Mouse (Mus musculus) hindbrain, embryonic 10.5 days (tissue): Measurements from ENCODE around the gene Apon. TPM values are rescaled to one million over a fixed set of nuclear protein-coding genes. Genes with fewer than 3 reads are reported as not detected.
"Not testable (repeated sequence)": the region's sequence is repeated elsewhere in the genome, so short reads cannot be mapped to it uniquely, and the experiment has no call there.

Experiments
- DNase-seq: peaks from one replicate; pipeline ENCODE4 v3.0.0-alpha.2; 2017; ENCODE audit warnings: low spot score
- H3K27ac ChIP-seq: fragments of 300-500 bp; sonication (generic); 2 replicates; pipeline ENCODE4 v1.5.1; 2016; ENCODE audit warnings: mild to moderate bottlenecking, moderate library complexity
- H3K27me3 ChIP-seq: fragments of 300-500 bp; sonication (generic); 2 replicates; pipeline ENCODE4 v1.6.1; 2016; ENCODE audit warnings: mild to moderate bottlenecking; ENCODE audit not compliant: poor library complexity, insufficient read depth, severe bottlenecking
- H3K36me3 ChIP-seq: fragments of 300-500 bp; sonication (generic); 2 replicates; pipeline ENCODE4 v1.6.1; 2016; ENCODE audit warnings: mild to moderate bottlenecking, moderate library complexity
- H3K4me1 ChIP-seq: fragments of 300-500 bp; sonication (generic); replicated peaks from 2 replicates; pipeline ENCODE4 v1.6.1; 2016; ENCODE audit warnings: mild to moderate bottlenecking
- H3K4me3 ChIP-seq: fragments of 300-500 bp; sonication (generic); 2 replicates; pipeline ENCODE4 v1.5.1; 2016; ENCODE audit warnings: mild to moderate bottlenecking, moderate library complexity
- H3K9me3 ChIP-seq: fragments of 300-500 bp; sonication (generic); 2 replicates; pipeline ENCODE4 v1.6.1; 2016; ENCODE audit warnings: mild to moderate bottlenecking, moderate library complexity
- WGBS: fragments of 180-500 bp; shearing (Covaris S2); methylation state at CpG from one replicate; pipeline ENCODE4 v1.1.7; 2016; 5-methylcytosine and 5-hydroxymethylcytosine counted together
- polyA plus RNA-seq: library from polyadenylated mRNA; unstranded; fragments of >200 nt; fragmentation: Nextera tagmentation; extraction: Ambion mirVana; gene quantifications from 2 replicates; pipeline ENCODE4 v1.2.1, GENCODE M21; 2016

The Apon gene
- polyA plus RNA-seq, 1 experiment from 2014 or later = 0.54 TPM

- WGBS = 94% methylated on average over 18 of the region's 18 CpGs
- H3K36me3 ChIP-seq = peaks cover 80% of the 10 kb centered on the region
Measured at GRCm38 (mm10) chr10:128240131-128240530, 13.8 kb upstream of the Apon start.

GRCm38 (mm10) chr10:128243252-128243651 is 10.6 kb upstream of the Apon start:
- no peak overlapping the region for H3K4me3 ChIP-seq
- no peaks in the 10 kb centered on the region for H3K9me3 ChIP-seq
- H3K36me3 ChIP-seq = peaks cover 96% of the 10 kb centered on the region
- 96% methylated on average over 8 of the region's 8 CpGs for WGBS
- no peaks in the 10 kb centered on the region; the same call in 1 of the 2 replicates for H3K4me1 ChIP-seq
- DNase-seq = no peak
- no peak overlapping the region for H3K27ac ChIP-seq
- no peaks in the 10 kb centered on the region for H3K27me3 ChIP-seq

More at GRCm38 (mm10) chr10:128240131-128240530, 13.8 kb upstream of the Apon start:
- no peak for DNase-seq
- no peak overlapping the region for H3K4me3 ChIP-seq
- H3K4me1 ChIP-seq = 0 out of 2 replicates have a peak, but pooled peaks cover 6% of the 10 kb centered on the region
- no peaks in the 10 kb centered on the region for H3K9me3 ChIP-seq
- no peaks in the 10 kb centered on the region for H3K27me3 ChIP-seq
- no peak overlapping the region for H3K27ac ChIP-seq

GRCm38 (mm10) chr10:128244121-128244520 is 9.8 kb upstream of the Apon start:
- H3K4me1 ChIP-seq = no peaks in the 10 kb centered on the region; the same call in 1 of the 2 replicates
- 95% methylated on average over 15 of the region's 15 CpGs for WGBS
- no peaks in the 10 kb centered on the region for H3K9me3 ChIP-seq
- peaks cover 100% of the 10 kb centered on the region for H3K36me3 ChIP-seq
- no peaks in the 10 kb centered on the region for H3K27me3 ChIP-seq
- no peak for DNase-seq
- no peak overlapping the region for H3K4me3 ChIP-seq
- no peak overlapping the region for H3K27ac ChIP-seq

GRCm38 (mm10) chr10:128247020-128247732 is 6.7 kb upstream of the Apon start:
- Histone ChIP-seq H3K36me3 (peaks cover 100% of the 10 kb centered on the region), H3K27ac (peak overlapping the region; percentile 45; the same call in 1 of the 2 replicates), H3K9me3 (no peaks in the 10 kb centered on the region), H3K4me1 (no peaks in the 10 kb centered on the region; the same call in 1 of the 2 replicates), H3K27me3 (no peaks in the 10 kb centered on the region), H3K4me3 (no peak overlapping the region)
- 87% methylated on average over 17 of the region's 17 CpGs for WGBS
- DNase-seq = no peak

- Histone ChIP-seq H3K36me3 (peaks cover 91% of the 10 kb centered on the region), H3K27me3 (no peaks in the 10 kb centered on the region), H3K27ac (no peak overlapping the region), H3K9me3 (no peaks in the 10 kb centered on the region), H3K4me1 (no peaks in the 10 kb centered on the region; the same call in 1 of the 2 replicates), H3K4me3 (no peak overlapping the region)
- 93% methylated on average over 13 of the region's 13 CpGs for WGBS
- no peak for DNase-seq
Measured at GRCm38 (mm10) chr10:128250565-128250964, 3.3 kb upstream of the Apon start.

GRCm38 (mm10) chr10:128255925-128256324 is 2.0 kb downstream of the Apon start:
- Histone ChIP-seq H3K27me3 (no peaks in the 10 kb centered on the region), H3K27ac (no peak overlapping the region), H3K9me3 (no peaks in the 10 kb centered on the region), H3K4me1 (no peaks in the 10 kb centered on the region), H3K4me3 (no peak overlapping the region), H3K36me3 (peaks cover 37% of the 10 kb centered on the region)
- WGBS = 92% methylated on average over 8 of the region's 8 CpGs
- no peak for DNase-seq

GRCm38 (mm10) chr10:128256328-128256727 is 2.4 kb downstream of the Apon start:
- Histone ChIP-seq H3K4me1 (no peaks in the 10 kb centered on the region), H3K36me3 (peaks cover 33% of the 10 kb centered on the region), H3K27ac (no peak overlapping the region), H3K4me3 (no peak overlapping the region), H3K9me3 (no peaks in the 10 kb centered on the region), H3K27me3 (no peaks in the 10 kb centered on the region)
- DNase-seq = no peak
- WGBS = 91% methylated on average over 8 of the region's 8 CpGs

GRCm38 (mm10) chr10:128258953-128259352 is 5.1 kb downstream of the Apon start:
- no peak for DNase-seq
- H3K9me3 ChIP-seq = no peaks in the 10 kb centered on the region
- no peak overlapping the region for H3K4me3 ChIP-seq
- H3K27ac ChIP-seq = no peak overlapping the region
- 85% methylated on average over 4 of the region's 4 CpGs for WGBS
- H3K36me3 ChIP-seq = peaks cover 8% of the 10 kb centered on the region; the same call in 1 of the 2 replicates
- no peaks in the 10 kb centered on the region for H3K27me3 ChIP-seq
- no peaks in the 10 kb centered on the region for H3K4me1 ChIP-seq

- H3K27ac ChIP-seq = no peak overlapping the region
- H3K4me1 ChIP-seq = no peaks in the 10 kb centered on the region
- H3K4me3 ChIP-seq = no peak overlapping the region
- no peaks in the 10 kb centered on the region for H3K36me3 ChIP-seq
- DNase-seq = no peak
- no peaks in the 10 kb centered on the region for H3K27me3 ChIP-seq
- WGBS = 87% methylated on average over 5 of the region's 5 CpGs
- H3K9me3 ChIP-seq = no peaks in the 10 kb centered on the region
Measured at GRCm38 (mm10) chr10:128259946-128260345, 6.0 kb downstream of the Apon start.

- H3K9me3 ChIP-seq, DNase-seq, H3K4me3 ChIP-seq, H3K36me3 ChIP-seq, H3K4me1 ChIP-seq, H3K27me3 ChIP-seq, H3K27ac ChIP-seq: not testable (repeated sequence)
- WGBS = 88% methylated on average over 7 of the region's 7 CpGs
Measured at GRCm38 (mm10) chr10:128260376-128260775, 6.5 kb downstream of the Apon start.

- no peaks in the 10 kb centered on the region for H3K27me3 ChIP-seq
- H3K9me3 ChIP-seq = no peaks in the 10 kb centered on the region
- DNase-seq = no peak
- H3K4me3 ChIP-seq = no peak overlapping the region
- H3K4me1 ChIP-seq = no peaks in the 10 kb centered on the region
- no peak overlapping the region for H3K27ac ChIP-seq
- no peaks in the 10 kb centered on the region for H3K36me3 ChIP-seq
- 80% methylated on average over 22 of the region's 22 CpGs for WGBS
Measured at GRCm38 (mm10) chr10:128262300-128262699, 8.4 kb downstream of the Apon start.

- WGBS = 85% methylated on average over 6 of the region's 6 CpGs
- H3K27ac ChIP-seq = no peak overlapping the region
- no peaks in the 10 kb centered on the region for H3K9me3 ChIP-seq
- no peak for DNase-seq
- no peaks in the 10 kb centered on the region for H3K36me3 ChIP-seq
- H3K4me3 ChIP-seq = no peak overlapping the region
- no peaks in the 10 kb centered on the region for H3K27me3 ChIP-seq
- H3K4me1 ChIP-seq = no peaks in the 10 kb centered on the region
Measured at GRCm38 (mm10) chr10:128263393-128264310, 9.8 kb downstream of the Apon start.

GRCm38 (mm10) chr10:128268371-128268770 is 14.5 kb downstream of the Apon start, which contains the start of gene Apof:
TSS of gene Apof (plus strand) at chr10:128268671.
- Histone ChIP-seq H3K4me3 (no peak within 1 kb of the TSS), H3K9me3 (no peaks in the 10 kb centered on the region), H3K36me3 (peaks cover 4% of the 10 kb centered on the region; the same call in 1 of the 2 replicates), H3K27ac (0 out of 2 replicates have a peak within 1 kb of the TSS, but pooled peaks have one; percentile 24), H3K27me3 (no peaks in the 10 kb centered on the region), H3K4me1 (0 out of 2 replicates have a peak, but pooled peaks cover 14% of the 10 kb centered on the region)
- WGBS = 80% methylated on average over 6 of the region's 6 CpGs
- no peak for DNase-seq
